Mouse (Mus musculus): ENCODE data around the gene Mc3r. TPM values are rescaled to one million over a fixed set of nuclear protein-coding genes. Genes with fewer than 3 reads are reported as not detected.

The Mc3r gene
- polyA plus RNA-seq, 1 experiment from 2014 or later: not detected

GRCm38 (mm10) chr2:172282071-172282710 lies 33.9 kb downstream of the Mc3r start:
- ATAC-seq (ENCODE audit: insufficient number of reproducible peaks, insufficient read depth, low FRiP score, low read depth): no peak
- WGBS: 73% methylated on average over 19 of the region's 19 CpGs
- Histone ChIP-seq H3K36me3 (ENCODE audit: control insufficient read depth, insufficient read depth, low read length) (no peaks in the 10 kb centered on the region), H3K4me2 (replicated peaks; ENCODE audit: low read depth, low read length) (no peak overlapping the region), H3K27ac (ENCODE audit: low read length) (no peak overlapping the region), H3K9me3 (ENCODE audit: control insufficient read depth, low read depth, low read length) (no peaks in the 10 kb centered on the region), H3K27me3 (ENCODE audit: control insufficient read depth, insufficient read depth, low read length) (no peaks in the 10 kb centered on the region), H3K4me1 (ENCODE audit: control insufficient read depth, insufficient read depth, low read length) (no peaks in the 10 kb centered on the region), H3K9ac (replicated peaks; ENCODE audit: low read depth, low read length) (no peak overlapping the region), H3K4me3 (ENCODE audit: low read depth, low read length) (no peak overlapping the region)

GRCm38 (mm10) chr2:172287715-172288114 lies 39.4 kb downstream of the Mc3r start:
- Histone ChIP-seq H3K27me3 (ENCODE audit: control insufficient read depth, insufficient read depth, low read length) (no peaks in the 10 kb centered on the region), H3K36me3 (ENCODE audit: control insufficient read depth, insufficient read depth, low read length) (no peaks in the 10 kb centered on the region), H3K4me3 (ENCODE audit: low read depth, low read length) (no peak overlapping the region), H3K4me2 (replicated peaks; ENCODE audit: low read depth, low read length) (no peak overlapping the region), H3K4me1 (ENCODE audit: control insufficient read depth, insufficient read depth, low read length) (no peaks in the 10 kb centered on the region), H3K27ac (ENCODE audit: low read length) (no peak overlapping the region), H3K9ac (replicated peaks; ENCODE audit: low read depth, low read length) (no peak overlapping the region), H3K9me3 (ENCODE audit: control insufficient read depth, low read depth, low read length) (no peaks in the 10 kb centered on the region)
- WGBS: 84% methylated on average over 1 of the region's 1 CpGs
- ATAC-seq (ENCODE audit: insufficient number of reproducible peaks, insufficient read depth, low FRiP score, low read depth): no peak

- H3K4me3 ChIP-seq (ENCODE audit: low read depth, low read length): no peak overlapping the region
- H3K9me3 ChIP-seq (ENCODE audit: control insufficient read depth, low read depth, low read length): no peaks in the 10 kb centered on the region
- H3K27ac ChIP-seq (ENCODE audit: low read length): no peak overlapping the region
- no peaks in the 10 kb centered on the region for H3K27me3 ChIP-seq (ENCODE audit: control insufficient read depth, insufficient read depth, low read length)
- no peaks in the 10 kb centered on the region for H3K4me1 ChIP-seq (ENCODE audit: control insufficient read depth, insufficient read depth, low read length)
- no peak overlapping the region for H3K9ac ChIP-seq (replicated peaks; ENCODE audit: low read depth, low read length)
- no peaks in the 10 kb centered on the region for H3K36me3 ChIP-seq (ENCODE audit: control insufficient read depth, insufficient read depth, low read length)
- 32% methylated on average over 11 of the region's 11 CpGs for WGBS
- no peak overlapping the region for H3K4me2 ChIP-seq (replicated peaks; ENCODE audit: low read depth, low read length)
- no peak for ATAC-seq (ENCODE audit: insufficient number of reproducible peaks, insufficient read depth, low FRiP score, low read depth)
Observed at GRCm38 (mm10) chr2:172288965-172289364, 40.7 kb downstream of the Mc3r start.

- no peaks in the 10 kb centered on the region for H3K27me3 ChIP-seq (ENCODE audit: control insufficient read depth, insufficient read depth, low read length)
- H3K4me2 ChIP-seq (replicated peaks; ENCODE audit: low read depth, low read length): no peak overlapping the region
- no peak for ATAC-seq (ENCODE audit: insufficient number of reproducible peaks, insufficient read depth, low FRiP score, low read depth)
Observed at GRCm38 (mm10) chr2:172289632-172290031, 41.3 kb downstream of the Mc3r start.

GRCm38 (mm10) chr2:172290474-172290873 lies 42.2 kb downstream of the Mc3r start:
- H3K27me3 ChIP-seq (ENCODE audit: control insufficient read depth, insufficient read depth, low read length): no peaks in the 10 kb centered on the region
- H3K9ac ChIP-seq (replicated peaks; ENCODE audit: low read depth, low read length): no peak overlapping the region
- 80% methylated on average over 11 of the region's 11 CpGs for WGBS
- H3K27ac ChIP-seq (ENCODE audit: low read length): no peak overlapping the region
- H3K9me3 ChIP-seq (ENCODE audit: control insufficient read depth, low read depth, low read length): no peaks in the 10 kb centered on the region
- H3K4me2 ChIP-seq (replicated peaks; ENCODE audit: low read depth, low read length): no peak overlapping the region
- ATAC-seq (ENCODE audit: insufficient number of reproducible peaks, insufficient read depth, low FRiP score, low read depth): peak; percentile 43; the same call in 1 of the 2 replicates
- H3K4me1 ChIP-seq (ENCODE audit: control insufficient read depth, insufficient read depth, low read length): no peaks in the 10 kb centered on the region
- H3K4me3 ChIP-seq (ENCODE audit: low read depth, low read length): no peak overlapping the region
- H3K36me3 ChIP-seq (ENCODE audit: control insufficient read depth, insufficient read depth, low read length): no peaks in the 10 kb centered on the region

More at GRCm38 (mm10) chr2:172289632-172290031, 41.3 kb downstream of the Mc3r start:
- no peak overlapping the region for H3K27ac ChIP-seq (ENCODE audit: low read length)
- no peaks in the 10 kb centered on the region for H3K4me1 ChIP-seq (ENCODE audit: control insufficient read depth, insufficient read depth, low read length)
- H3K4me3 ChIP-seq (ENCODE audit: low read depth, low read length): no peak overlapping the region
- no peaks in the 10 kb centered on the region for H3K9me3 ChIP-seq (ENCODE audit: control insufficient read depth, low read depth, low read length)
- H3K36me3 ChIP-seq (ENCODE audit: control insufficient read depth, insufficient read depth, low read length): no peaks in the 10 kb centered on the region
- 18% methylated on average over 1 of the region's 1 CpGs for WGBS
- H3K9ac ChIP-seq (replicated peaks; ENCODE audit: low read depth, low read length): no peak overlapping the region

GRCm38 (mm10) chr2:172291025-172291424 lies 42.7 kb downstream of the Mc3r start:
- peak; percentile 60; the same call in 1 of the 2 replicates for ATAC-seq (ENCODE audit: insufficient number of reproducible peaks, insufficient read depth, low FRiP score, low read depth)
- Histone ChIP-seq H3K9ac (replicated peaks; ENCODE audit: low read depth, low read length) (no peak overlapping the region), H3K36me3 (ENCODE audit: control insufficient read depth, insufficient read depth, low read length) (no peaks in the 10 kb centered on the region), H3K4me3 (ENCODE audit: low read depth, low read length) (no peak overlapping the region), H3K27me3 (ENCODE audit: control insufficient read depth, insufficient read depth, low read length) (no peaks in the 10 kb centered on the region), H3K27ac (ENCODE audit: low read length) (no peak overlapping the region), H3K4me2 (replicated peaks; ENCODE audit: low read depth, low read length) (no peak overlapping the region), H3K4me1 (ENCODE audit: control insufficient read depth, insufficient read depth, low read length) (no peaks in the 10 kb centered on the region), H3K9me3 (ENCODE audit: control insufficient read depth, low read depth, low read length) (no peaks in the 10 kb centered on the region)
- WGBS: 82% methylated on average over 7 of the region's 7 CpGs

- Histone ChIP-seq H3K27ac (ENCODE audit: low read length) (no peak overlapping the region), H3K9me3 (ENCODE audit: control insufficient read depth, low read depth, low read length) (no peaks in the 10 kb centered on the region), H3K9ac (replicated peaks; ENCODE audit: low read depth, low read length) (no peak overlapping the region), H3K36me3 (ENCODE audit: control insufficient read depth, insufficient read depth, low read length) (no peaks in the 10 kb centered on the region), H3K4me3 (ENCODE audit: low read depth, low read length) (no peak overlapping the region), H3K27me3 (ENCODE audit: control insufficient read depth, insufficient read depth, low read length) (no peaks in the 10 kb centered on the region), H3K4me1 (ENCODE audit: control insufficient read depth, insufficient read depth, low read length) (no peaks in the 10 kb centered on the region), H3K4me2 (replicated peaks; ENCODE audit: low read depth, low read length) (no peak overlapping the region)
- WGBS: 68% methylated on average over 14 of the region's 14 CpGs
- no peak for ATAC-seq (ENCODE audit: insufficient number of reproducible peaks, insufficient read depth, low FRiP score, low read depth)
Observed at GRCm38 (mm10) chr2:172291755-172292524, 43.6 kb downstream of the Mc3r start.

- H3K27ac ChIP-seq (ENCODE audit: low read length): no peak overlapping the region
- H3K4me1 ChIP-seq (ENCODE audit: control insufficient read depth, insufficient read depth, low read length): no peaks in the 10 kb centered on the region
- no peak overlapping the region for H3K4me3 ChIP-seq (ENCODE audit: low read depth, low read length)
- 74% methylated on average over 14 of the region's 14 CpGs for WGBS
- H3K36me3 ChIP-seq (ENCODE audit: control insufficient read depth, insufficient read depth, low read length): no peaks in the 10 kb centered on the region
- H3K9me3 ChIP-seq (ENCODE audit: control insufficient read depth, low read depth, low read length): no peaks in the 10 kb centered on the region
- H3K27me3 ChIP-seq (ENCODE audit: control insufficient read depth, insufficient read depth, low read length): no peaks in the 10 kb centered on the region
- no peak overlapping the region for H3K4me2 ChIP-seq (replicated peaks; ENCODE audit: low read depth, low read length)
- no peak overlapping the region for H3K9ac ChIP-seq (replicated peaks; ENCODE audit: low read depth, low read length)
- no peak for ATAC-seq (ENCODE audit: insufficient number of reproducible peaks, insufficient read depth, low FRiP score, low read depth)
Observed at GRCm38 (mm10) chr2:172292525-172293405, 44.5 kb downstream of the Mc3r start.
